Mouse (Mus musculus): Measurements from ENCODE around the gene Lyst. TPM values are rescaled to one million over a fixed set of nuclear protein-coding genes. Genes with fewer than 3 reads are reported as not detected.

Gene Lyst
- polyA plus RNA-seq (2017; shearing (Covaris generic)), result 10 to 100 TPM in 1 of 2 experiments, 1 to 10 TPM in 1; 7.8 to 27.1 TPM

GRCm38 (mm10) chr13:13590048-13591011 is at the start of gene Lyst:
TSS of gene Lyst (plus strand) at chr13:13590397.

GRCm38 (mm10) chr13:13783894-13784419 is 193.8 kb downstream of the Lyst start, which contains the start of gene Gng4:
TSS of gene Gng4 (plus strand) at chr13:13784059.

Other genes with a start within 250 kb of the Lyst start
- 1 to 10 TPM; 4.2 to 6.2 TPM for gene Gpr137b, start 196.4 kb upstream of the Lyst start, polyA plus RNA-seq (2017; shearing (Covaris generic))
- under 1 TPM; 0.06 to 0.43 TPM for gene Nid1, start 152.8 kb upstream of the Lyst start, polyA plus RNA-seq (2017; shearing (Covaris generic))
- gene Gng4, start 193.7 kb downstream of the Lyst start, polyA plus RNA-seq (2017; shearing (Covaris generic)), result under 1 TPM; 0.35 to 0.65 TPM

All from inflammation-experienced regulatory T-cells (primary cell).